Mouse (Mus musculus) liver, postnatal 0 days (tissue): ENCODE results near the gene Dkk3.

Experiments
- CTCF ChIP-seq: sonication (generic); IDR thresholded peaks from 2 replicates; pipeline ENCODE4 v1.5.1; 2016; ENCODE audit warnings: antibody characterized with exemption, low read depth
- EP300 ChIP-seq: IDR thresholded peaks from 2 replicates; pipeline ENCODE4 v1.6.1; 2016; ENCODE audit warnings: antibody characterized with exemption, low read depth, mild to moderate bottlenecking

DNA sequence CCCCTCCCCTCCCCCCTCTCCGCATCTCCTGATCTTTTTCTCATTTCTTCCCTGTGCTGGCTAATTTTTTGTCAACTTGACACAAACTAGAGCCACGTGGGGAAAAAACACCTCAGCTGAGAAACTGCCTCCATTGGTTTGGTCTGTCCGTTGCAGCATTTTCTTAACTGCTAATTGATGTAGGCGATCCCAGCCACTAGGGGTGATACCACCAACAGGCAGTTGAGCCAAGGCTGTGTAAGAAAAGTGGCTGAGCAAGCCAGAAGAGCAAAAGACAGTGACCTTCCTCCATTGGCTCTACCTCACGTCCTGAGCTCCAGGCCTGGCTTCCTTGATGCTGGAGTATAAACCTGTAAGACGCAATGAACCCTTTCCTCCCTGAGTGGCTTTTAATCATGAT lies 978 bp upstream of the Dkk3 start:
- TF ChIP-seq CTCF (0 out of 2 replicates have a peak, but pooled peaks have one; percentile 25), EP300 (no peak)
